Mouse (Mus musculus) regulatory T cell (primary cell): ENCODE results near the gene Ctnnb1.

ENCODE experiments used
- in situ Hi-C: fragments of 300-600 bp; cut with MboI, MseI; formaldehyde crosslinking; loops from one replicate; pipeline ENCODE4 v1.15.1; 2025; ENCODE audit warnings: high pct_unique_total_duplicates

The Ctnnb1 gene

DNA sequence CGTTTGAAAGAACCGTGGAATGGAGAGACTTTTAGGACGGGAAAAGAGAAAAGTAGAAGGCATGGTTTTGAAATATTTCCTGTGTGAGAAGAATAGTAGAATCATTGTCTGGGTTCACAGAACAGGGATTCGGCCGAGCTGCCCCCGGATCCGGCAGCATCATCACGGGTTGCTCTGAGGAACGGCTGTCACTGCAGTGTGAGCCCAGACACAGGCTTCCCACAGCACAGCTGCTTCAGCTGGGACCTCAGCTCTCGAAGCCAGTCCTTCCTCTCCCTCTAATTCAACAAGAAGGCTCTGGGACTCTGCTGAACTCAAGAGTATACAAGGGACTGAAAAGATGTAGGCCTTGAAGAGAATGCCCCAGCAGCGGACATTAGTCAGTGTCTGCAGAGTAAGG, 69.7 kb downstream of the Ctnnb1 start:
- in situ Hi-C loops, result no loop called here

DNA sequence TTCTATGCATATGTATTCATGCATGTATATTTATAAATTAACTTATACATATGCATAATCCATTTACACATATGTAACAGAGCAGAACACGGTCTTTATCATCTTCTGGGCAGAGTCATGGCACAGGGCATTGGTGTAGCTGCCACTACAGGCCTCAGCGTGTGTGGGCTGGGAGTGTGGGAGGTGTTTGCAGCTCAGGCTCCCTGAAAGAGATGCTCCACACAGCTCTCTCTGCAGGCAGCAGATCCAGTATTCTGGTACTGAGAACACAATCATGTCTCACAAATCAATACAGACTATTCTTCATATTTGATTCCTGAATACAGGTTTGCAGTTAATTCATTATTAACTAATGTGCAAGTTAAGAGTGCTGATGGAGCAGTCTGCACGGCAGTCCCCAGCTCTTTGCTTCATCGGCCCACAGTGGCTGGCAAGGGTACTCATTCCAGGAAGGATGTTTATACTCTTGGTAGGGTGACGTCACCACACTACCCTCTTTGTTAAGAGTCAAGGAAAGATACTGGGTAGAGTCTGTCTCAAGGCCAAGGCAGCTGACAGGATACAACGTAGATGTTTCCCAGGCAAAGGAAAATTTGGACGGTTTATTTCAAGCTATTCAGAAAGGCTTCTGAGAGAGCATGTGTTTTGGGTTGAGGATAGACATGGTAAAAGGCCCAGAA, 71.8 kb downstream of the Ctnnb1 start:
- in situ Hi-C loops, result loop anchor here (10.0 kb wide), 1 partner anchor 384 kb away; no protein-coding TSS in a partner anchor

DNA sequence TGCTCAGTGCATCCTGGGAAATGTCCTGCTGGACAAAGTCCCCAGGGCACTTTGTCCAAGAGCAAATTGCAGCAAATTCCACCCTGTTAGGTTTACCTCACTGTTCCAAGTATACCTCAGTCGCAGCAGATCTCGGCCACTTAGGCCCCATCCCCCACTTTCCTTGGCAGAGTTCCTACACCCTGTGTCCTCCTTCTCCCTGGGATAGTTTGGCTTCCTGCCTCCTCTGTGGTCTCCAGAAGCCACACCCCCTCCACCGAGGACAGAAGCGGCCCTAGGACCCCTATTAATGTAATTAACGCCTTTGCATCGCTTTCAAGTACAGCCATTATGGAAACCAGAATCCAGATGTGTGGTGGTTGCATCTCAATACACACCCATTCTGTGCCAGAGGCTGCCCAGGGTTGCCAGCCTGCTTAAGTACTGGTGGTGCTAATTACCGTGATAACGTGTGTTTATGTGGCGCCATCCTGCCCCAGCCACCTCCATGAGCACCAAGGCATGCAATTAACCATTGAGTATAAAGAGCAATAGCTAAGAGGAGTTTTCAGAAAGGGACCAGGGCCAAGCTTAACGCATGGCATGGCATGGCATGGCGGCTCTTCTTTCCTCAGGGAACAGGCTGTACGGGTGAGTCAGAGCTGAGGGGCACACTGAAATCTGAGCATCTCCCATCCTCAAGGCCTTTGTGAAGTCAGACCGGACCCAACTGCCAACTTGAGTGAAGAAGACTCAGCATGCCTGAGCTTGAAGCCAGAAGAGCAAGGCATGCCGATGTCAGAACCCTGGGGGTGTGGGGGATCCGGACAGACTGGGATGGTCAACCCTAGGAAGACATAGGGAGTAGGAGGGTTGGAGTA, 72.9 kb downstream of the Ctnnb1 start:
- in situ Hi-C loops, result loop anchor here (10.0 kb wide), 1 partner anchor 383 kb away; no protein-coding TSS in a partner anchor

DNA sequence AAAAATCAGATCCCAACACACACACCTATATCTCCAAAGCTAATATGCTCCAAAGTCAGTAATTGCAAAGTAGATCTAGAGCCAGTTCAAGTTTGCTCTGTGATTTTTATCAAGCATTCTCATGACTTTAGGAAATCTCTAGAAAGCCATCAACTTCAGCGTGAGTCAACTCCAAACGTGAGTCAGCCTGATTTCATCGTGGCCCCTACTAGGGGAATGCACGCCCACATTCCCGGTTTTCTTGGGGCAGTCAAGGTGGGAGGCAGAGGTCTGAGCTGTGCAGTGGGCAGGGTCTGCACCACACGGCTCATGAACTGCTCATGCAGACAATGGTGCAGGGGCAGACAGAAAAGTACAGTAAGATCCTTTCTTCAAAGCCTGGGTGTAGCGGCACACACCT, 76.9 kb downstream of the Ctnnb1 start:
- in situ Hi-C loops, result loop anchor here (10.0 kb wide), 1 partner anchor 379 kb away; no protein-coding TSS in a partner anchor
